Mouse (Mus musculus) midbrain, postnatal 0 days (tissue): Measurements from ENCODE around the gene Lrrc31. TPM values are rescaled to one million over a fixed set of nuclear protein-coding genes. Genes with fewer than 3 reads are reported as not detected.

ENCODE experiments used
- ATAC-seq: fragments of 200-750 bp; cut with Nextera tagmentation; 2 replicates; pipeline ENCODE4 v1.8.0; 2017; ENCODE audit warnings: moderate number of reproducible peaks, mild to moderate bottlenecking, moderate TSS enrichment, moderate library complexity; ENCODE audit not compliant: low FRiP score
- DNase-seq: peaks from one replicate; pipeline ENCODE4 v3.0.0-alpha.2; 2015; ENCODE audit warnings: low spot score
- H3K27ac ChIP-seq: fragments of 300-500 bp; sonication (generic); 2 replicates; pipeline ENCODE4 v1.5.1; 2014; ENCODE audit warnings: low read depth, mild to moderate bottlenecking, low read length, mixed read lengths
- H3K27me3 ChIP-seq: fragments of 300-500 bp; sonication (generic); 2 replicates; pipeline ENCODE4 v1.6.1; 2014; ENCODE audit warnings: low read length, control low read depth, mixed read lengths; ENCODE audit not compliant: insufficient read depth
- H3K36me3 ChIP-seq: fragments of 300-500 bp; sonication (generic); 2 replicates; pipeline ENCODE4 v1.6.1; 2014; ENCODE audit warnings: low read length, control low read depth, mixed read lengths; ENCODE audit not compliant: insufficient read depth
- H3K4me1 ChIP-seq: fragments of 300-500 bp; sonication (generic); 2 replicates; pipeline ENCODE4 v1.6.1; 2014; ENCODE audit warnings: mild to moderate bottlenecking, control low read depth, antibody characterized with exemption, low read length, mixed read lengths; ENCODE audit not compliant: insufficient read depth
- H3K4me2 ChIP-seq: fragments of 300-500 bp; sonication (generic); 2 replicates; pipeline ENCODE4 v1.6.1; 2014; ENCODE audit warnings: low read depth, mild to moderate bottlenecking, low read length, mixed read lengths; ENCODE audit not compliant: poor library complexity, severe bottlenecking
- H3K4me3 ChIP-seq: fragments of 300-500 bp; sonication (generic); 2 replicates; pipeline ENCODE4 v1.5.1; 2014; ENCODE audit warnings: low read depth, mild to moderate bottlenecking, low read length, moderate library complexity
- H3K9ac ChIP-seq: fragments of 300-500 bp; sonication (generic); replicated peaks from 2 replicates; pipeline ENCODE4 v1.6.1; 2014; ENCODE audit warnings: mild to moderate bottlenecking, low read length, moderate library complexity, mixed read lengths; ENCODE audit not compliant: poor library complexity, severe bottlenecking
- H3K9me3 ChIP-seq: fragments of 300-500 bp; sonication (generic); 2 replicates; pipeline ENCODE4 v1.6.1; 2016; ENCODE audit warnings: low read length, control low read depth
- CTCF ChIP-seq: IDR thresholded peaks from 2 replicates; pipeline ENCODE4 v1.5.1; 2016; ENCODE audit warnings: antibody characterized with exemption, mild to moderate bottlenecking
- WGBS: fragments of 180-500 bp; shearing (Covaris S2); extraction: QIAGEN DNeasy Blood & Tissue Kit; methylation state at CpG from one replicate; pipeline ENCODE4 v1.1.7; 2014; 5-methylcytosine and 5-hydroxymethylcytosine counted together
- polyA plus RNA-seq: library from polyadenylated mRNA; unstranded; fragments of >200 nt; fragmentation: Nextera tagmentation; extraction: Ambion mirVana; gene quantifications from 2 replicates; pipeline ENCODE4 v1.2.1, GENCODE M21; 2015
- total RNA-seq: library from RNA; depleted of rRNA; stranded (reverse); fragments of >200 nt; gene quantifications from 2 replicates; pipeline ENCODE4 v1.2.3, GENCODE M21; 2014

Lrrc31 gene
- total and polyA plus RNA-seq, 2 experiments from 2014 or later: not detected

DNA sequence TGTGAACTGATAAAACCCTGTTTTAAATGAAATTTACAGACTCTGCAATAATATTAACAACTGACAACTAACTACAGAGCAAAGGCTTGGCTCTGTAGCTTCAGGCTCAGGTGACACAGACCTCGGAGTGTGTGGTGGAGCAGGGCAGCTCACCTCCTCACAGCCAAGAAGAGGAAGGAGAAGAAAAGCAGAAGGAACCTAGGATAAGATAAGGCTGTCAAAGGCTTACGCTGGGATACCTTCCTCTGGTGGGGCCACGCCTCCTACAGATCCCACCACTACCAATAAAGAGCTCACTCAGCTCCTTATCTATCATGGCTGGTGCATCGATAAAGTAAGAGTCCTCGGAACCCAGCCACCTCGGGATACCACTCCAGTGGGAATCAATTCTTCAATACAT is 16.5 kb downstream of the Lrrc31 start:
- no peaks in the 10 kb centered on the region for H3K27me3 ChIP-seq
- H3K4me3 ChIP-seq: no peak overlapping the region
- DNase-seq (no peak), ATAC-seq (no peak)
- no peak for TF ChIP-seq CTCF
- H3K27ac ChIP-seq: no peak overlapping the region
- H3K36me3 ChIP-seq: no peaks in the 10 kb centered on the region
- WGBS: 87% methylated on average over 6 of the region's 6 CpGs
- no peak overlapping the region for H3K4me2 ChIP-seq
- H3K4me1 ChIP-seq: no peaks in the 10 kb centered on the region
- no peak overlapping the region for H3K9ac ChIP-seq
- no peaks in the 10 kb centered on the region for H3K9me3 ChIP-seq

DNA sequence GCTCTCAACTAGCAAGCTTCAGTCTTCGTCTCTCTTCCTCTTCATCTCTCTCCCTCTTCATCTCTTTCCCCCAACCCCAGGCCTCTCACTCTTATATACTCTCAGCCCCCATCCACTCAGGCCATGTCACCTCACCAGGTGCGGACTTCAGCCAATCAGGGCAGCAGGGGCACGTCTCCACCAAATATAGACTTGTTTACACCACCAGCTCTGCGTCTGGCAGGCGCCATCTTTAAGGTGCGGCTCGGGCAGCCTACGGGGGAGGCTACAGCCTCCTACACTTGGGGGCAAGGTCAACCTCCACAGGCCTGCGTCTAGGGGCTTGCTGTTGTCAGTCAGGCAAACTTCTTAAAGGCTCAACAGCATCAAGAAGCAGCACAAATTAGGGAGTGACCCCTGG is 41.2 kb downstream of the Lrrc31 start:
- Histone ChIP-seq H3K4me3 (no peak overlapping the region), H3K9me3 (no peaks in the 10 kb centered on the region), H3K4me2 (no peak overlapping the region), H3K36me3 (no peaks in the 10 kb centered on the region), H3K4me1 (no peaks in the 10 kb centered on the region), H3K9ac (no peak overlapping the region), H3K27me3 (no peaks in the 10 kb centered on the region), H3K27ac (no peak overlapping the region)
- ATAC-seq: no peak
- no peak for DNase-seq
- 87% methylated on average over 9 of the region's 9 CpGs for WGBS
- TF ChIP-seq CTCF: no peak

DNA sequence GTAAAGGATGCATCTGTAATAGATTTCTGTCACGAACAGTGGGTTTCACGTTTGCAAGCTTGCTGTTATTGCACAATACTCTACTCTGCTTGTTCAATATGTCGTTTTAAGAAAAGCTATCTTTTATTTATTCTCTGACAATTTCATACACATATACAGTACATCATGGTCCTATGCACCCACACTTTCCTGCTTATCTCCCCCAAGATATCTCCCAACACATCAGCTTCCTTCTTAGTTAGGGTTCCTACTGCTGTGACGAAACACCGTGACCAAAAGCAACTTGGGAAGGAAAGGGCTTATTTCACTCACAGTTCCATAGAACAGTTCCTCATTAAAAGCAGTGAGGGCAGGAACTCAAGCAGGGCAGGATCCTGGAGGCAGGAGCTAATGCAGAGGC is 43.7 kb downstream of the Lrrc31 start:
- no peak for TF ChIP-seq CTCF
- Histone ChIP-seq H3K27ac (no peak overlapping the region), H3K4me3 (no peak overlapping the region), H3K36me3 (no peaks in the 10 kb centered on the region), H3K9me3 (no peaks in the 10 kb centered on the region), H3K27me3 (no peaks in the 10 kb centered on the region), H3K4me1 (no peaks in the 10 kb centered on the region), H3K9ac (no peak overlapping the region), H3K4me2 (no peak overlapping the region)
- ATAC-seq (no peak), DNase-seq (no peak)
- 90% methylated on average over 5 of the region's 5 CpGs for WGBS

DNA sequence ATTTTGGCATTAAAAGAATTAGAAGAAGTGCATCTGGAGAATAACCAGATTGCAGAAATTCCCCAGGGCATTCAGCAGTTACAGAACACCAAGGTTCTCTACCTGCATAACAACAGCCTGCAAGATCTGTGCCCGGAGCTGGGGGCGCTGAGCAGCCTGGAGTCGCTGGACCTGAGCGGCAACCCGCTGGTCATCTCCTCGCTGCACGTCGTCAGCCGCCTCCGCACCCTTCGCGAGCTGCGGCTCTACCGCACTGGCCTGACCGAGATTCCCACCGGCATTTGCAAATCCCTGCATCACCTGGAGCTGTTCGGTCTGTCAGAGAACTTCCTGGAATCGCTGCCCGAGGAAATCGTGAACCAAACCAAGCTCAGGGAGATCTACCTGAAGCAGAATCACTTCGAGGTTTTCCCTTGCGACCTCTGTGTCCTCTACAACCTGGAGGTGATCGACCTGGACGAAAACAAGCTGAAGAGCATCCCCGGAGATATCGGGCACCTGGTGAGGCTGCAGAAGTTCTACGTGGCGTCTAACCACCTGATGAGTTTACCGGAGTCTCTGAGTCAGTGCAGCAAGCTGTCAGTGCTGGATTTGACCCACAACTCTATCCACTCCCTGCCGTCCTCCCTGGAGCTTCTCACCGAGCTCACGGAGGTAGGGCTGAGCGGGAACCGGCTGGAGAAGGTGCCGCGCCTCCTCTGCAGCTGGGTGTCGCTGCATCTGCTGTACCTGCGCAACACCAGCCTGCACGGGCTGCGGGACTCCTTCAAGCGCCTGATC is 49.4 kb downstream of the Lrrc31 start:
- DNase-seq: peak; percentile 43
- H3K9ac ChIP-seq: peak overlapping the region; percentile 25; the same call in 1 of the 2 replicates

DNA sequence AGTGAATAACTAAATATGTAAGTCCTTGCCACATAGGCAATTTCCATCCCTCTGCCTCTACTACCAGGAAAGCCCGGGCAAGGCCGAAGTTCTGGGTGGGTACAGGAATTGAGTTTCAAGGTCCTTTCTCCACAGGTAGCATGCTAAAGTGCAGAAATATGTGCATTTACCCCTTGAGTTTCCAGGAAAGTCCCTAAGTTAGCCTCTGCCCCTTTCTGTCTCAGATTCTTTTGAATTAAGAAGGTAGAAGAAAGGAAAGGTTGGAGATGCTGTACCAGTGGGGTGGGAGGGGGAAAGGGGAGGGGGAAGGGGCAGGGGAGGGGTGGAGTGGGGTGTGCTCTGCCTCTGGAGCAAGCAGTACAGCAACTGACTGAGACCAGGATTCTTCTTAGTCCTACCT is 51.2 kb downstream of the Lrrc31 start:
- 98% methylated on average over 2 of the region's 2 CpGs for WGBS
- Histone ChIP-seq H3K9ac (no peak overlapping the region), H3K27ac (no peak overlapping the region), H3K4me2 (no peak overlapping the region), H3K36me3 (no peaks in the 10 kb centered on the region), H3K4me1 (0 out of 2 replicates have a peak, but pooled peaks cover 5% of the 10 kb centered on the region), H3K27me3 (no peaks in the 10 kb centered on the region), H3K9me3 (no peaks in the 10 kb centered on the region), H3K4me3 (no peak overlapping the region)
- DNase-seq (no peak), ATAC-seq (no peak)
- TF ChIP-seq CTCF: no peak

More for the DNA sequence above, 49.4 kb downstream of the Lrrc31 start:
- H3K4me3 ChIP-seq: peak overlapping the region; percentile 37
- H3K36me3 ChIP-seq: no peaks in the 10 kb centered on the region
- H3K27me3 ChIP-seq: no peaks in the 10 kb centered on the region
- H3K4me2 ChIP-seq: peak overlapping the region; percentile 60
- TF ChIP-seq CTCF: peak; percentile 69
- H3K27ac ChIP-seq: no peak overlapping the region
- H3K9me3 ChIP-seq: no peaks in the 10 kb centered on the region
- peak; percentile 75 for ATAC-seq
- WGBS: 1% methylated on average over 41 of the region's 41 CpGs
- 0 out of 2 replicates have a peak, but pooled peaks cover 5% of the 10 kb centered on the region for H3K4me1 ChIP-seq

DNA sequence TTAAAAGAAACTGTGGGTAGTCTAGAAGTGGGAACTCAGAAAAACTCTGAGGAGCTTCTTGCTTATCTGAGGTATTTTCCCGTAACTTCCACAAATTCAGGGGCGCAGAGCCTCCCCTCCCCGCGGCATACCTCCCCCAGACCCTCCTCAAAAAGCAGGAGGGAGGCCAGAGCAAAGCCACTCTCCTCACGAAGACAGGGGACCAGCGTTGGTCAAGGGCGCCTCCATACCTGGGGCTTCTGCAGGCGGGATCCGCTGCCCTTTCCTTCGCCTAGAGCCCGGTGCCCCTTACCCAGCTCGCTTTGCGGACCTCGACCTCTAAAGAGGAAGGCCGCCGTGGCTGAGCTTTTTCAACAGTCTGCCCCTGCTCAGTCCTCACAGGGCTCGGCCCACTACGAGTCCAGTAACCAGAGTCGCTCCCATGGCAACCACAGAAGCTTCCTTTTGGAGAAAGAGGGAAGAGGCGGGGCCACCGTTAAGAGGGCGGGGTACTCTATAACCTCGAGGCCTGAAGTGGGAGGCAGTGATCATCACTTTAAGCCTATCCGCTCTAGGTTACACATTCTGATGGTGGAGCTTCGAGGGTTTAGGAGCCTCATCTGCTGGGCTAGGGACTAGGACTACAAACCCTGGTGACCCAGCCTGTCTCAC is 52.1 kb downstream of the Lrrc31 start, which contains the start of gene Lrrc34:
Gene Lrrc34 (minus strand): TSS at position 430 of the 651 bp plus-strand sequence.
- no peak for TF ChIP-seq CTCF
- H3K27me3 ChIP-seq: no peaks in the 10 kb centered on the region
- peak within 1 kb of the TSS; percentile 31 for H3K4me3 ChIP-seq
- H3K4me2 ChIP-seq: peak within 1 kb of the TSS; percentile 54
- WGBS: 1% methylated on average over 25 of the region's 25 CpGs
- ATAC-seq (peak; percentile 73), DNase-seq (peak; percentile 53)
- no peaks in the 10 kb centered on the region for H3K9me3 ChIP-seq
- no peak within 1 kb of the TSS for H3K27ac ChIP-seq
- 0 out of 2 replicates have a peak, but pooled peaks cover 5% of the 10 kb centered on the region for H3K4me1 ChIP-seq
- H3K36me3 ChIP-seq: no peaks in the 10 kb centered on the region
- H3K9ac ChIP-seq: peak within 1 kb of the TSS; percentile 24; the same call in 1 of the 2 replicates
